In genomic region chr5:122548671-122549070, GRCm38 (mm10) we compare ENCODE assay signal across 8 mouse cellular contexts. TPM values are rescaled to one million over a fixed set of nuclear protein-coding genes. Genes with fewer than 3 reads are reported as not detected.
DNase-seq lines count a peak whose midpoint lies in the region; ATAC-seq lines count a peak whose summit lies in the region.

No protein-coding gene starts in this region.

- no peak overlapping the region for H3K4me3 ChIP-seq in intestine, embryonic 15.5 days (replicated peaks)
- H3K4me3 ChIP-seq in hindbrain, embryonic 12.5 days, result no peak overlapping the region

- no peaks in the 10 kb centered on the region for H3K27me3 ChIP-seq in intestine, embryonic 15.5 days (replicated peaks)
- H3K27me3 ChIP-seq in hindbrain, embryonic 12.5 days, result no peaks in the 10 kb centered on the region

- no peaks in the 10 kb centered on the region for H3K36me3 ChIP-seq in intestine, embryonic 15.5 days
- H3K36me3 ChIP-seq in hindbrain, embryonic 12.5 days, result 0 out of 2 replicates have a peak, but pooled peaks cover 6% of the 10 kb centered on the region

- 0 out of 2 replicates have a peak, but pooled peaks cover 6% of the 10 kb centered on the region for H3K4me1 ChIP-seq in intestine, embryonic 15.5 days (replicated peaks)
- no peaks in the 10 kb centered on the region for H3K4me1 ChIP-seq in hindbrain, embryonic 12.5 days

- H3K4me2 ChIP-seq in intestine, embryonic 15.5 days (replicated peaks), result 0 out of 2 replicates have a peak overlapping the region, but pooled peaks have one; percentile 11
- H3K4me2 ChIP-seq in hindbrain, embryonic 12.5 days (replicated peaks), result no peak overlapping the region

- WGBS in intestine, embryonic 15.5 days, result 43% methylated on average over 6 of the region's 6 CpGs
- 83% methylated on average over 6 of the region's 6 CpGs for WGBS in hindbrain, embryonic 12.5 days

- H3K9ac ChIP-seq in intestine, embryonic 15.5 days, result no peak overlapping the region
- no peak overlapping the region for H3K9ac ChIP-seq in hindbrain, embryonic 12.5 days

- H3K9me3 ChIP-seq in intestine, embryonic 15.5 days, result no peaks in the 10 kb centered on the region
- no peaks in the 10 kb centered on the region for H3K9me3 ChIP-seq in hindbrain, embryonic 12.5 days (replicated peaks)

- ATAC-seq in intestine, embryonic 15.5 days, result peak; percentile 90
- no peak for ATAC-seq in cerebellum, adult (ENCODE audit: insufficient number of reproducible peaks, low FRiP score, low TSS enrichment)
- ATAC-seq in hindbrain, embryonic 12.5 days (ENCODE audit: low FRiP score), result no peak

- H3K27ac ChIP-seq in intestine, embryonic 15.5 days, result peak overlapping the region; percentile 71
- no peak overlapping the region for H3K27ac ChIP-seq in hindbrain, embryonic 12.5 days

- DNase-seq in CD4-positive helper T cell, adult 2 months (ENCODE audit: low read depth, low spot score), result peak; percentile 73
- peak; percentile 20 for DNase-seq in R1 (ENCODE audit: low read depth, low spot score)
- peak; percentile 48 for DNase-seq in lung, postnatal 14 days
- DNase-seq in right cerebral cortex, postnatal 14 days, result no peak
- DNase-seq in embryo, embryonic 9.5 days (ENCODE audit: extremely low spot score), result no peak

RNA-seq across cellular contexts. Expression of gene Atp2a2, which starts 46.6 kb away (rescaled TPM):
- polyA plus RNA-seq in intestine, embryonic 15.5 days (2015; fragmentation: Nextera tagmentation; extraction: Ambion mirVana), result 33.8 and 36.1 TPM in 2 replicates
- 69.6 and 70.9 TPM in 2 replicates for polyA plus RNA-seq in hindbrain, embryonic 12.5 days (2016; fragmentation: Nextera tagmentation; extraction: Ambion mirVana)

Comparison
In these comparisons a context has a peak if more than half of its experiments do, and no peak if none do; other contexts are left out.
1. DNase-seq: peak in CD4-positive helper T cell, adult 2 months (single experiment), R1 (single experiment) and lung, postnatal 14 days (single experiment); none in right cerebral cortex, postnatal 14 days (single experiment) and embryo, embryonic 9.5 days (single experiment).